Mouse (Mus musculus) midbrain, embryonic 16.5 days (tissue): ENCODE results near the gene Clta. TPM values are rescaled to one million over a fixed set of nuclear protein-coding genes. Genes with fewer than 3 reads are reported as not detected.

Experiments
- ATAC-seq: fragments of 200-750 bp; cut with Nextera tagmentation; 2 replicates; pipeline ENCODE4 v1.8.0; 2017; ENCODE audit warnings: moderate TSS enrichment
- H3K27ac ChIP-seq: fragments of 300-500 bp; sonication (generic); 2 replicates; pipeline ENCODE4 v1.5.1; 2014; ENCODE audit warnings: mild to moderate bottlenecking, low read length, mixed read lengths
- H3K27me3 ChIP-seq: fragments of 300-500 bp; sonication (generic); 2 replicates; pipeline ENCODE4 v1.6.1; 2014; ENCODE audit warnings: low read depth, low read length, mixed read lengths; ENCODE audit not compliant: control insufficient read depth, insufficient read depth
- H3K36me3 ChIP-seq: fragments of 300-500 bp; sonication (generic); 2 replicates; pipeline ENCODE4 v1.6.1; 2014; ENCODE audit warnings: mild to moderate bottlenecking, low read length, moderate library complexity, mixed read lengths; ENCODE audit not compliant: control insufficient read depth, insufficient read depth
- H3K4me1 ChIP-seq: fragments of 300-500 bp; sonication (generic); 2 replicates; pipeline ENCODE4 v1.6.1; 2014; ENCODE audit warnings: mild to moderate bottlenecking, low read length, mixed read lengths; ENCODE audit not compliant: control insufficient read depth, insufficient read depth
- H3K4me2 ChIP-seq: fragments of 300-500 bp; sonication (generic); 2 replicates; pipeline ENCODE4 v1.6.1; 2014; ENCODE audit warnings: mild to moderate bottlenecking, low read length, mixed read lengths
- H3K4me3 ChIP-seq: fragments of 300-500 bp; sonication (generic); 2 replicates; pipeline ENCODE4 v1.5.1; 2014; ENCODE audit warnings: low read depth, mild to moderate bottlenecking, low read length, moderate library complexity, mixed read lengths
- H3K9ac ChIP-seq: fragments of 300-500 bp; sonication (generic); 2 replicates; pipeline ENCODE4 v1.6.1; 2014; ENCODE audit warnings: low read depth, low read length, mixed read lengths
- H3K9me3 ChIP-seq: fragments of 300-500 bp; sonication (generic); replicated peaks from 2 replicates; pipeline ENCODE4 v1.6.1; 2014; ENCODE audit warnings: mild to moderate bottlenecking, low read length, mixed read lengths; ENCODE audit not compliant: control insufficient read depth, poor library complexity, severe bottlenecking
- WGBS: fragments of 180-500 bp; shearing (Covaris S2); extraction: QIAGEN DNeasy Blood & Tissue Kit; methylation state at CpG from one replicate; pipeline ENCODE4 v1.1.7; 2014; 5-methylcytosine and 5-hydroxymethylcytosine counted together
- polyA plus RNA-seq: library from polyadenylated mRNA; unstranded; fragments of >200 nt; fragmentation: Nextera tagmentation; extraction: Ambion mirVana; gene quantifications from 2 replicates; pipeline ENCODE4 v1.2.1, GENCODE M21; 2015

The Clta gene
- polyA plus RNA-seq, 1 experiment from 2014 or later = 348 TPM

DNA sequence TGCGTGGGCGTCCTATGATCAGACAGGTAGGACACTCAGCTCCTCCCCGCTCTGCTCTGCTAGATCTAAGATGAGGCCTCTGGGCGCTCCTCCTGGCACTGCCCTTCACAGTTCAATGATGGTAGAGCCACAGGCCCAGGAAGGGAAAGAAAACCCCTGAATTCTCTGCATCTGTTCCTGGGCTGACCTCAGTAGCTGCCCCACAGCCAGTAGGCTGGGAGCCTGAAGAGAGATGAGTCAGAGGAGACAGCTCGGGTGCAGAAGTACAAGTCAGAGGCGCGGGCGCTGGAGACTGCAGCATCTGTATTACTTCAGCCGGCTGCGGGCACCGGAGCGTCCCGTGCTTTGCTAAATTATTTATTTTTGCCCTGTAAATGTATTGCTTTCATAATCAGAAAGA is 35.6 kb upstream of the Clta start:
- ATAC-seq = no peak
- Histone ChIP-seq H3K36me3 (no peaks in the 10 kb centered on the region), H3K9me3 (no peaks in the 10 kb centered on the region), H3K27ac (no peak overlapping the region), H3K9ac (no peak overlapping the region), H3K27me3 (no peaks in the 10 kb centered on the region), H3K4me2 (no peak overlapping the region), H3K4me3 (no peak overlapping the region), H3K4me1 (peaks cover 5% of the 10 kb centered on the region; the same call in 1 of the 2 replicates)
- 44% methylated on average over 13 of the region's 13 CpGs for whole genome bisulfite sequencing

DNA sequence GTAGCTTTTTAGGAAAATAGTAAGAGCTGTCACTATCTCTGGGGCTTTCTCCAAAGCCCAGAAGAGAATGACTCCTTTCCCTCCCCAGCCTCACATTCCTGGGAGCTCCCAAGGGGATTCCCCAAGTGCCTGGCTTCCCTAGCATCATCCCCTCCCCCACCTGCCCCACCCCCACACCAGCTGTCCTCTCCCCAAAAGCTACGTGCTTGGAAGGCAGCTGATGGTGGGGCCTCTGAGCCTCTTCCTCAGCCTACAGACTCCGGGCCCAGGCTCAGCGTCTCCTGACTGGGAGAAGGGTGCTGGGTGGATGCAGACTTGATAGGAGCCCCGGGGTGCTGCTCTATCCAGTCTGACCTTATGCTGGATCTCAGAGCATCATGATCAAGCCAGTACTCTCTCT is 34.9 kb upstream of the Clta start:
- H3K4me3 ChIP-seq = no peak overlapping the region
- H3K9me3 ChIP-seq = no peaks in the 10 kb centered on the region
- no peaks in the 10 kb centered on the region for H3K27me3 ChIP-seq
- 14% methylated on average over 4 of the region's 4 CpGs for WGBS
- H3K27ac ChIP-seq = no peak overlapping the region
- no peak for ATAC-seq
- H3K4me1 ChIP-seq = peaks cover 5% of the 10 kb centered on the region; the same call in 1 of the 2 replicates
- H3K4me2 ChIP-seq = no peak overlapping the region
- no peak overlapping the region for H3K9ac ChIP-seq
- H3K36me3 ChIP-seq = no peaks in the 10 kb centered on the region

DNA sequence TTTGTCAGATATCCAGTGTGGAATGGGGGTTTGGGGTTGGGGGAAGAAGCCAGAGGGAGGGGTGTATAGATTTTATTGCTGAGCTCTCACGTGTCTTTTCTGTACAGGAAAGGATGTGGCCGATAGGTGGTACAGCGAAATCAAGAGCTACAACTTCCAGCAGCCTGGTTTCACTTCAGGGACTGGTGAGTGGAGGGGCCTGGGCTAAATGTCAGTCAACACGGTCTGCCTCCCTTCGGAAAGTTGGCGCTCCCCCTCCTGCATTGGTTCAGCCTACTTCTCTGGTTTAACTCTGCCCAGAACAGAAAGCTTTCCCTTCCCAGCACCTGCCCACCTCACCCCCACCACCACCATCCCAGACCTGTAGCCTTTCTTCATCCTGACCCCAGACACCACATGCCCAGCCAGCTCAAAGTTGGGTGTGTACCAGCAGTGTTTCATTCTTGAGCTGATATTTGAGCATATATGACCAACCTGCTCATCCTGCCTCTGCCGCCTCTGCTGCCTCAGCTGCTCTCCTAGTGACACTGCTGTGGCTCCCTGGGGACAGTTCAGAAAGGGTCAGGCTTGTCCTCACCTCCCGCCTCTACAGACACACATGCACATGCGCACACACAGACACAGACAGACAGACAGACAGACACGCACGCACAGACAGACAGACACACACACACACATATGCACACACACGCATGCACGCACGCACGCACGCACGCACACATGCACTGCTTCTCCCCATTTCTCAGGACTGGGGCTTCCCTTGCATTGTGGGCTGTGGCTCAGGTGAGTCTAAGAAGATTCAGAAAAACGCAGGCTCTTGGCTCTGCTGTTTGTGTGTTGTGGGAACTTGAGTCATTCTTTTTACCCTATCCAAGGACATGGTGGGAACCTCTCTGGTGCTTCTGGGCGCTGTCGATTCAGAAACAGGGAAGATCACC is 33.6 kb upstream of the Clta start:
- Histone ChIP-seq H3K27ac (no peak overlapping the region), H3K9ac (no peak overlapping the region), H3K4me2 (no peak overlapping the region), H3K4me3 (no peak overlapping the region), H3K4me1 (peaks cover 5% of the 10 kb centered on the region; the same call in 1 of the 2 replicates), H3K36me3 (no peaks in the 10 kb centered on the region), H3K9me3 (no peaks in the 10 kb centered on the region), H3K27me3 (no peaks in the 10 kb centered on the region)
- no peak for ATAC-seq
- WGBS = 83% methylated on average over 20 of the region's 20 CpGs

DNA sequence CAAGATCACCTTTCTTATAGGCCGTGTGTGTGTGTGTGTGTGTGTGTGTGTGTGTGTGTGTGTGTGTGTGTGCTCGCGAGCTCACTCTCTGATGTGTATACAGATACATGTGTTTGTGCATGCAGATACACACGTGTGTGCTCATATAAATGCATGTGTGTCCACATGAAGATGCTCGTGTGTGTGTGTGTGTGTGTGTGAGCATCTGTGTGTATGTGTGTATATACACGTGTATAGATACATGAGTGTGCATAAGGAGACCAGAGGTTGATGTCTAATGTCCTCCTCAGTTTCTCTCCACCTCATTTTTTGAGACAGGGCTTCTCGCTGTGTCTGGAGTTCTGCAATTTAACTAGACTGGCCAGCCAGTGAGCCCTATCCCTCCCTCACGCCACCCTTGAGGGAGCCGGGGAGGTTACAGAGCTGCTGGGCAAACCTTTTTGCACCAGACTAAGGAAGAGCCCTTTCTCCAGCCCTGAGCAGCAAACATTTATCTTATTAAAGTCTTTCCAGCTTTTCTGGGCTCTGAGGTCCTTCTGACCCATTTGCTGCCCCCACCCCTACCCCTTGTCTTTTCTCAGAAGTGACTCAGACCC is 32.6 kb upstream of the Clta start:
- no peak overlapping the region for H3K4me2 ChIP-seq
- no peak overlapping the region for H3K27ac ChIP-seq
- H3K9ac ChIP-seq = no peak overlapping the region
- 65% methylated on average over 9 of the region's 9 CpGs for WGBS
- H3K4me3 ChIP-seq = no peak overlapping the region
- H3K4me1 ChIP-seq = peaks cover 5% of the 10 kb centered on the region; the same call in 1 of the 2 replicates
- no peaks in the 10 kb centered on the region for H3K9me3 ChIP-seq
- ATAC-seq = no peak
- no peaks in the 10 kb centered on the region for H3K27me3 ChIP-seq
- H3K36me3 ChIP-seq = no peaks in the 10 kb centered on the region

DNA sequence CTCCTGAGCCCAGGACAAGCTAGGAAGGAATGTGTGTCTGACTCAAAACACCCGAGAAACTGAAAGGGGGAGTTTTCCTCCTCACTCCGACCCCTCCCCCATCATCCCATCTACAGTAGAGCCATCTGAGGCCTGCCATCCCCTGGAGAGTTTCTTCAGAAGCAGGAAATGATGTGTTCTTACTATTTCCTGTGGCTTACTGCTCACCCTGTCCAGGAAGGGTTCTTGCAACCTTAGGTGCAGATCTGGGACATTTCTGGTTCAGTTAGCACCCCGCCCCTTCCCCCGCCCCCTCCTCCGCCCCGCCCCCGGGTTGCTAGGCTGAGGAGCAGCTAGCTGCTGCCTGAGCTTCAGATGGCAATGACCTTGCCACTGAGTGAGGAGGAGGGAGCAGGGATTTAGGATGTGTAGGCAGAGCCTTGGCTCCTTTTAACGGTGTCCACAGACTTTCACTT is 32.1 kb upstream of the Clta start:
- ATAC-seq = no peak
- H3K4me3 ChIP-seq = no peak overlapping the region
- no peaks in the 10 kb centered on the region for H3K9me3 ChIP-seq
- no peak overlapping the region for H3K9ac ChIP-seq
- no peak overlapping the region for H3K4me2 ChIP-seq
- peaks cover 5% of the 10 kb centered on the region; the same call in 1 of the 2 replicates for H3K4me1 ChIP-seq
- 1% methylated on average over 7 of the region's 8 CpGs for WGBS
- H3K27ac ChIP-seq = no peak overlapping the region
- no peaks in the 10 kb centered on the region for H3K27me3 ChIP-seq
- H3K36me3 ChIP-seq = no peaks in the 10 kb centered on the region

DNA sequence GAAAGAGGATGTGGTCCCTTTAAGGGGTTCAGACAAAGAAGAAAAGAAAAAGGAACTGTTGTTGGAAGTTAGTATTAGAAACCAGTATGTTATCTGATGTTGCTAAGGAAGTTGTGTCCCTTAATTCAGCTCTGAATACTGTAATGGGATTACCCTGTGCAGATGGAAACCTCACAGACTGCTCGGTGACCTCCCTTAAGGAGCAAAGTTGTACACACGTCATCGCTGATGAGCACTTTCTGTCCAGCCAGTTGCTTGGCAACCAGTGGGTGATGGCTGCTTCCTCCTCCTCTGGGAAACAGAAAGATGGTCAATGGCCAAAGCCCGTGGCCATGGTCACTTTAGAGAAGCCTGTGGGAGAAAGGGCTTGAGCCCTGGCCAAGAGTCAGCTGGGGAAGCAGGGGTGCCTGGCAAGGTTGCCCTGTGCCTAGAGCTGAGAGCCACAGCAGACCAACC is 30.7 kb upstream of the Clta start:
- Histone ChIP-seq H3K9ac (no peak overlapping the region), H3K27ac (no peak overlapping the region), H3K36me3 (no peaks in the 10 kb centered on the region), H3K4me3 (no peak overlapping the region), H3K4me1 (peaks cover 8% of the 10 kb centered on the region; the same call in 1 of the 2 replicates), H3K27me3 (no peaks in the 10 kb centered on the region), H3K9me3 (no peaks in the 10 kb centered on the region), H3K4me2 (no peak overlapping the region)
- no peak for ATAC-seq
- WGBS = 39% methylated on average over 4 of the region's 4 CpGs

DNA sequence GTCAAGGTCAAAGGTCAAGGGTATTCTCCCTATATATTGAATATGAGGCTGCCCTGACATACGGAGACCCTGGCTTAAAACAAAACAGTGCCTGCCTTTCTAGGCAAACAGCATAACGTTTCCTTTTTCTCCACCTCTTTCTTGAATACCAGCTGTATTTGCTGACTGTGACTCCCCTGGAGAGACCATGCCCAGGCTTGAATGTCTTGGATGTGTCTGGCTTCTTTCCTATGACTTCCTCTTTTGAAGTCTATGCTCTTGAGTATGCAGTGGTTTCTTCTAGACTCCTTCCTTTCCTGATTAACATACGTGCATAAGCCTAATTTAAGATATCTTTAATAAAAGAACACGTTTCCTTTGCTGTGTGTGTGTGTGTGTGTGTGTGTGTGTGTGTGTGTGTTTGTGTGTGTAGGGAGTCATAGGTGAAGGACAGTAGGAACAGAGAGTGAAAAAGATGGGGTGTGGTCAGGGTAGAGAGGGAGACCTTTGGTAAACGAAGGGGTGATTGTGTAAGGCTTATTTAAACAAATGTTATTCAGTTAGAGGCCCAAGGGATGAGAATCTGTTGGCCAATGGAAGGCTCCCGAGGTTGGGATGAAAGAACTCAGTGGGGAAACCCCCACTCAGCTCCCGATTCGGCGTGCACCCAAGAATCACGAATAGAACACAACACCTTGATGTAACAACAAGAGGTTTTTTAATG is 29.2 kb upstream of the Clta start:
- Histone ChIP-seq H3K4me3 (no peak overlapping the region), H3K36me3 (no peaks in the 10 kb centered on the region), H3K27ac (no peak overlapping the region), H3K9ac (no peak overlapping the region), H3K9me3 (no peaks in the 10 kb centered on the region), H3K4me1 (peaks cover 10% of the 10 kb centered on the region; the same call in 1 of the 2 replicates), H3K4me2 (no peak overlapping the region), H3K27me3 (no peaks in the 10 kb centered on the region)
- ATAC-seq = no peak
- 84% methylated on average over 9 of the region's 10 CpGs for WGBS

DNA sequence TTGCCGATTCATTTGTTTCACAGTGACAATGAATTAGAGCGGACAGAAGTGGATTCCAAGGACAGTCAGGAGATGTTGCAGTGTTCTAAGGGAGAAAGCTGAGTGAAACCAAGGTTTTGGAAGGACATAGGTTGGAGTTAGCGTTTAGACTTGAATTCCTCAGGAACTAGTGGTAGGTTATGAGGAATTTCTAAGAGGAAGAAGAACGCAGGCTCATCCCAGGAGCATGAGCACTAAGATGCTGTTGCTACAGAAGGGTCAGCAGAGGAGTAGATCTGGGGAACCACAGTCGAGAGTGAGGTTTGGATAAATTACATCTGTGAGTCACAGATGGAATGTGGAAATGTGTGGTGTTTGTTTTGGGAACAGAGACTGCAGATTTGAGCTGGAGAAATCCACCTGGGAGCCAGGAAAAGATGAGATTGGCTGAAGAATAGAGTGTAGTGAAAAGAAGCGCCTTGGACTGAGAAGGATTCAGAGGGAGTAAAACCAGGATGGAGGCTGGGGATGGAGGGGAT is 28.0 kb upstream of the Clta start:
- H3K36me3 ChIP-seq = no peaks in the 10 kb centered on the region
- no peak overlapping the region for H3K4me3 ChIP-seq
- peaks cover 10% of the 10 kb centered on the region; the same call in 1 of the 2 replicates for H3K4me1 ChIP-seq
- H3K27me3 ChIP-seq = no peaks in the 10 kb centered on the region
- no peak overlapping the region for H3K4me2 ChIP-seq
- no peak overlapping the region for H3K27ac ChIP-seq
- no peak overlapping the region for H3K9ac ChIP-seq
- 86% methylated on average over 6 of the region's 6 CpGs for WGBS
- no peaks in the 10 kb centered on the region for H3K9me3 ChIP-seq
- ATAC-seq = no peak
